Mouse (Mus musculus) spleen, postnatal 14 days (tissue): ENCODE measurements at regions not wholly inside any gene's neighbourhood (a gene's known extent, or its start where the extent isn't known, plus 50 kb on each side); places are given as distances from the start of the nearest gene placed in this dataset.
"Not testable (repeated sequence)": the region's sequence is repeated elsewhere in the genome, so short reads cannot be mapped to it uniquely, and the experiment has no call there.

Experiments
- DNase-seq, 2 experiments: peaks; one replicate each; pipeline ENCODE4 v3.0.0; 2021 to 2022; ENCODE audit warnings: low spot score in 2 of 2

DNA sequence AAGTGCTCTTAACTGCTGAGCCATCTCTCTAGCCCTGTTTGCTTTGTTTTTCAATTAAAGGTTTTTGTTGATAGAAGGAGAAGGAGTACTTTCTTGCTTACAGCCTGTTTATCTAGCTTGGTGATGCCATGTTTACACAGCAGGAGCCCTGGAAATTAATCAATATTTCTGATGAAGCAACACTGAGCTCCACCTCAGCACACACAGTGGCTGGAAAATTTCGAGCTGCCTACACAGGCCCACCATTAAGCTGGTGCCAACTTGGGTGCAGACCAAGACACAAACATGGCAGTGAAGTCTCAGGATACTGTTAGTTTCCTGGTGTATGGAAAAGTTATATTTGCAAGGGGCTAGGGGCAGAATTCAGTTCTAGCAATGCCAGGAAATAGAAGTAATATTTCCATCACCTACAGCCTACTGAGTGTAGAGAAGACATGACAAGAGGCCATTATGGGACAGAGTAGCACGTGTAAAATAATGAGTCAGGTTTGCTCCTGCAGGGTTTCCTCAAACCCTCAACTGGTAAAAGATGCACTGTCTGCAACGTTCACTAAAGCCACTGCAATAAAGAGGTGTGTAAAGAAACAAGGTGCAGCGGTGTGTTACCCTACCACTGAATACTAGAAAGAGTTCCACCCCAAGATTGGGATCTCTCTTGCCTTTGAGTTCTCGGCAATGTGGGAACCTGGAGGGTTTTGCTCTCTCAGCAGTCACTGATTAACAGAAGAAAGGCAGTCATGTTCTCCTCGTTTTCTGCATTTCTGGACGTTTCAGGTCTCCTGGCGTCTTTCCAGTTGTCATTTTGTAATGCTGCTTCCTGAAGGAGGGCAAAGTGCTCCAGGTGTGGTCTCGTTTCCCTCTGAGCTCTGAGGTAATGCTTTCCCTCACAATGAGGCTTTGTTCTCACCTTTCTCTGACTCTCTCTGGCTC lies 108.8 kb upstream of the Fhl2 start:
- DNase-seq = no peak

DNA sequence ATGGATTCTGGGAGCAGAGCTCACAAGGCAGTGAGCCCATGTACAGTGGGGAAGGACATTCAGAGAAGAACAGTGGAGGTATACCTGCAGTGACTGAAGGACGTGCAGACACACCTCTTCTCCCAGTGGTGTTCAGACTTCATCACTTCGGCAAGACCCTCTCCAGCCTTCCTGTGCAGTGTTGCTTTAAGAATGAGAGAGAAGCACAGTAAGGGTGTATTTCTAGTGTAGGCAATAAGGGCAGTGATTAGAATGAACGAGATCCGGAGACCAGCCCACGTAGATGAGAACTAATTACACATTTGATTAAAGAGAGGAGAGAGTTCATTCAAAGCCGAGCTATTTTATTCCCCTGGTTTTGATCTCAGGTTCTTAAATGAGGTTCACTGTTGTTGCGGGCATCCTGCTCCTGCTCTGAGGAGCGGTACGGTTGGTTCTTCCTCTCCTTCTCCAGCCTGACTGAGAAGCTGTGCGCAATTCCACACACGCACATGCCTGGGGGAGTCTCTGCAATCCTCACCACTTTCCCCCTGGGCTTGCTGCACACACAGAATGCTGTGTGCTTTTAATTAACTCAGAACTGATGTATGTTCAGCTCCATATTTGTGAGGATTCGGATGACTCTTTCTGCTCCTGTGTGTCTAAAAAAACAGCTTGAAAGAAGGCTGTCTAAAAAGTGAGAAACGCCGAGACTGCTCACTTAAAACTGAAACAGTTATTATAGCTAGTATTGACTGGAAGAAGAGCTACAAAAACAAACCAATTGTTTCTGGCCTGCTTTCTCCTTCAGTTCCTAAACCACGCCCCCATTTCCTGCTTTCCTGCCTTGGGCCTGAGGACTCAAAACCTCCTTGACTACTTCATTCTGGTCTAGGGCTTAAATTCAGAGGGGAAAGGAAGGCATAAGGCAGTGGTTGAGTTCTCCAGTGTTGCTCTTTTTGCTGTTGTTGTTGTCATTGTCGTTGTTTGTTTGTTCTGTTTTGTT lies 114.2 kb upstream of the Fhl2 start:
- DNase-seq = no peak

DNA sequence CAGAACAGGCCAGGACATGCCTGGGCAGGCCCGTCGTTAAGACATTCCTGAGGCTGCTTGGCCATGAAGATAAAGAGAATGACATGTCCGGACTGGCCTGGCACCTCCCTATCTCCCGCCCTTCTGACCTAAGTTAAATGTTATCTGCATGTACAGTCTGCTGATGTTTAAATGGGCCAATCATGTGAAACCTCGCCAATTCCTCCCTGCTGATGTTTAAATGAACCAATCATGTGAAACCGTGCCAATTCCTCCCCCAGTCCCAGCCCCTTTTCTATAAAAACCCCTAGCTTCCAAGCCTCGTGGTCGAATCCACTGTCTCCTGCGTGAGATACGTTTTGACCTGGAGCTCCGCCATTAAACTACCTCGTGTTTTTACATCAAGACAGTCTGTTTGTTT lies 119.5 kb upstream of the Fhl2 start:
- not testable (repeated sequence) for DNase-seq

DNA sequence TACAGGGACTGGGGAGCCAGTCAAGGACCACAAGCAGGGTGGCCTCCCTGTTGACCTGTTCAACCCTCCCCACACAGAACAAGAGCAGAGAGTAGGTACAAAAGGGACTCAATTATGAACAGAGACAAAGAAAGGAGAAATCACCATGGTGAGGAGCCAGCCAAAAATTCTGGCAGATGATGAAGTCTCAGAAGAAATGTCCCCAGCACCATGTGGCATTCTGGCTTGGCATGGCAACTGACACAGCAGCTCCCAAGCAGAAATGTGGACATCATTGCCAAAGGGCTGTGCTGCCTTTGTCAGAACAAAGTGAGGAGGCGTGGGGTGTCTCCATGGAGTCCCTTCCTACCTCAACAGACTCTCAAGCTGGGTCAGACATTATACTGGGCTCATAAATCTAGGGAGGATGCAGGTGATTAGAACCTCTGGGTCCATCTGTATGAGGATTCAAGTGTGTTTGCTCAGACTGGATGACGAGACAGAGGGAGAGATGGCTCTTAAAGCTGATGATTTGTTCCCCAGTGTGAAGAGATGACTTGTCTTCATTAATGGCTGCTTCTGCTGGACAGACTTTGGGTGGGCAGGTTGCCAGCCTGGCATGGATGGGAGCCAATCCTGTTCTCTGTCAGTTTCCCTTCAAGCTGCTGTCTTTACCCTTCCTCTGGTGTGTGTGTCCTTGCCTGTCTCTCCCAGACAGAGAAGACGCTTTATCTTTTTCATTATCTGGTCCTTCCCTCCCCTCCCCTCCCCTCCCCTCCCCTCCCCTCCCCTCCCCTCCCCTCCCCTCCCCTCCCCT lies 120.5 kb upstream of the Fhl2 start:
- DNase-seq = no peak

DNA sequence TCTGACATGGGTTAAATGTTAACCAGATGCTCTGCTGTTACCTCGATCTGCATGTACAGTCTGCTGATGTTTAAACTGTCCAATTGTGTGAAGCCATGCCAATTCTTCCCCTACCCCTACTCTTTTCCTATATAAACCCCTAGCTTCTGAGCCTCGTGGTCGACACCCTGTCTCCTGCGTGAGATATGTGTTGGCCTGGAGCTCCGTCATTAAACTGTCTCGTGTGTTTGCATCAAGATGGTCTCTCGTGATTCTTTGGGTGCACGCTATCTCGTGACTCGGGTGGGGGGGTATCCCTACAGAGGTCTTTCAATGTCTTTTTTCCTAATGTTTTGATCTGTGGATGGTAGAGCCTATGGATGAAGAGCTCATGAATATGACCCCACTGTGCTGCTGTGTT lies 110.9 kb upstream of the Nck2 start:
- not testable (repeated sequence) for DNase-seq

DNA sequence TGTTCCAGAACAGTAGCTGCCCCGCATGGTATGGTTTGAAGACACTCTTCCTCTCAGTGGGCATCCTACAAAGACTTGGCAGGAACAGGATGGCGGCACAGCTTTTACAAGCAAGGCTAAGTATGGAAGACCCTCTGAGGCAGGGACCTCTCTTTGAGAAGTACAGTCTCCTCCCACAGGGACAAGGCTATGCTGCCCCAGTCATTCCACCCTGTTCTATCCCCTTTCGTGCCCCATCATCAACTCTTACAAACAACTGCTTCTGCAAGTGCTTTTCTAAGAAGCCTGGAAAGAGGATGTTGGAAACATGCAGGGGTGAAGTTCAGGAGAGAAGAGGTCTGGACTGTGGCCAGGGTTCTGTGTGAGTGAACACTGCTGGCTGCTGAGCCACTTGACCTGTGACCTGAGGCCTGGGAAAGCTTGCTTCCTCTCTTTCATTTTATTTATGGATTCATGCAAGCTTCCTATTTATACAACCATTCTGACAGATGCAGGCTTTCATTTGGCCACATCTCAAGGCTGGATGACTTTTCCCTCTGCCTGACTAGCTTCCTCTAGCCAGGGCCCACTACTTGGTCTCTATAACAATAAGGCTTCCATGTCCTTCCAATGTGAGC lies 107.1 kb upstream of the Nck2 start:
- no peak for DNase-seq

DNA sequence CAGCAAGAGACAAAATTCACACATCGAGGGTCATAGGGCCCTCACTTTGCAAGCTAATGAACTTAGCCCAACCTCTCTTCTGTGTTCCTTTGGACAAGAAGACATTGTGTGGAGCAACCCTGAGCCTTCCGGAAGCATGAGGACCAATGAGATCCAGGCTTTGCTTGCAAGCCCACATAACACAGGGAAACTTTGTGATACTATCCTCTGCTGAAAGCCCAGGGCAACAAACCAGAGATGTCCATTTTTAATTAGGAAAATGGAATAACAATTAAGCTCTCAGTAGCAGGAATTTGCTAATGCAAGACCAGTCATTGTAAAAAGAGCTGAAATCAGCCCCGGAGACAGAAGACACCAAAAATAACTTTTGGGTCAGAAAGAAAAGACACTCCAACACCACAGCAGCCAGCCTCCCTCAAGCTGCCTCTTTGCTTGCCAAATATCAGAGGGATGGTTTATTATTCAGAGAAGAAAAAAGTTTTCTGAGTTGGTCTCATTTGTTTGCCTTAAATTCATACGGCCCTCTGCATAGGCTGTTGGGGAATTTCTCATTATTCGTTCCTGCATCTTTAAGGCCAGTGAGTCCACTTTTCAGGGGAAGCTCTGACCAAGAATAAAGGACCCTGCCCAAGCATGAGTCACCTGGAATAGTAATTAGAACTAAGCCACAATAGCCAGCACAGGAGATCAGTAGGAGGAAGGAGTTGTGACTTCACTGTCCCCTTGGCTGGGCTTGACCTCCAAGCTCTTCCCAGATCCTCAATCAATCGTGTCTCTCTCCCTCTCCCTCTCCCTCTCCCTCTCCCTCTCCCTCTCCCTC lies 106.1 kb upstream of the Nck2 start:
- no peak for DNase-seq

DNA sequence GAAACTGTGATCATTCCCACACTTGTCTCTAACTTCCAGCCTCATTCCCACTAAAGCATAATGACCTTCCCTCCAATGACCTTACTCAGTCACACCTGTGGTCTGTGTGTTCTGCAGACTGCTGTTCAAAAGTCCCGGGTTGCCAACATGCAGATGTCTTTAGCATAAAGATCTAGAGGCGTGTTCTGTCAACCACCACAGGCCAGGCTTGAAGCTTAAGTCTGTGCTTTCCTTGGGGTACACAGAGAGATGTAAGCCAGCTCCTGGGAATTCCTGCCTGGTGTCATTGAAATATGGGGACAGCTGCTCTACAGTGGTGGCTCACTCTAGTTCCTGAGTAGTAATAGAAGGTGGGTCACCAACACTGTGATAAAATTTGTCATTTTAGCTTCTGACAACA lies 101.5 kb upstream of the Nck2 start:
- no peak for DNase-seq

DNA sequence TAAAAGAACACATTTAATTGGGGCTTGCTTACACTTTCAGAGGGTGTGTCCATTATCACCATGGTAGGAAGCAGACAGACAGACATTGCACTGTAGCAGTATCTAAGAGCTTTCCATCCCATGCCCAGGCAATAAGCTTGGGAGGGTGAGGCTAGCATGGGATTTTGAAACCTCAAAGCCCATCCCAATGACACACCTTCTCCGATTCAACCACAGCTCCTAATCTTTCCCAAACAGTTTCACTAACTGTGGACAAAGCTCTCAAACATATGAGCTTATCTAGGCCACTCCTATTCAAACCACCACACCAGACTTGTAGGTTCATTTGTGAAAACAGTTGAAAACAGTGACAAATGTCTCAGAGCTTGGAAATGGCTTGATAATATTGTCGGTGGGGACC lies 101.0 kb upstream of the Nck2 start:
- no peak for DNase-seq

DNA sequence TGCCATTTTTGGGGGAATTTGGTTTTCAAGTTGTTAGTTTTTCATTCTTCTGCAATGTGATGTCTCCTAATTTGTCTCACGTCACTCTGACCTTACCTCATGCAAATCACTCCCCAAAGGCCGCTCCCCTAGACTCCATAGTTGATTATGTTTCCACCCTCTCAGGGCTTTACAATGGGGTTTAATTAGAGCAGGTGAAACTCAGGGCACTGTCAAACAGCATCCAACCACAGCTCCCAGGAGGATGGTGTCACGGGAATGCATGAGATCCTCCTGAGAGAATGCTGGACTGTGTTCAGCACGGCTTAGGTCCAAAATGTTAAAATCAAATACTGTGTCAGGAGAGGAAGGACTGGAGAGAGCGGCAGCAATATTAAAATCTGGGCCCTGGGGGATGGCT lies 100.4 kb upstream of the Nck2 start:
- DNase-seq = no peak

DNA sequence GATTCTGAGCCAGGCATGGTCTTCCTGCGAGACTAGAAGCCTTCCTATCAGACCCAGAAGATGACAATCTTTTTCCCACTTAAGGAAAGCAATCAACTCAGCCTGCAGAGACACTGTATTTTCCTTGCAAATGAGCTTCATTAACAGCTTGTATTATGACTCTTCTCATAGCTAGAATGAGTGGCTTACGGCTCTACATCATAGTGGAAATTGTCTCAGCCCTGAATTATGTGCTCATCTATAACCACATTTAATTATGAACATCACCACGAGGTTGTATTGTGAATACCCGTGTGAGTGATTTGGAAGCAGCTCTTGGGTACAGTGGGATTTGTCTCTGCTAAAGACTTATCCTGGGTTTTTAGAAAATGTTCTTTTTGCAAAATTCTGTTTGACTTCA lies 97.2 kb upstream of the Nck2 start:
- no peak for DNase-seq

DNA sequence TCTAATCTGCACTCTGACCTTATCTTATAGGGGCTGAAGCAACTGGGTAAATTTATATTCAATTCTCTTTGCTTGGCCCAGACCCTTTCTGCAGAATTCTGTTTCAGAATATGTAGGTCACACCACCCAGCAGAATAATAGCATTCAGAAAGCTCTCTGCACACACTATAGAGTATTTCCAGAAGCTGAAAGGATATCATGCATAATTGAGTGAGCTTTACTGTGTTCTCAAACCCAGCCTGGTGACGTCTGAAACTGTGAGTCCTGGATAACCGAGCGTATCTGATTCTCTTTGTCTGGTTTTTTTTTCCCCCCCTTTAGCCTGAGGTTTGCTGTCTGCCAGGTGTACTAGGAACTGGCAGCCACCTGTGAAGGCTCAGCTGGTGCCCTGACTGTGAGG lies 94.4 kb upstream of the Nck2 start:
- DNase-seq = no peak

DNA sequence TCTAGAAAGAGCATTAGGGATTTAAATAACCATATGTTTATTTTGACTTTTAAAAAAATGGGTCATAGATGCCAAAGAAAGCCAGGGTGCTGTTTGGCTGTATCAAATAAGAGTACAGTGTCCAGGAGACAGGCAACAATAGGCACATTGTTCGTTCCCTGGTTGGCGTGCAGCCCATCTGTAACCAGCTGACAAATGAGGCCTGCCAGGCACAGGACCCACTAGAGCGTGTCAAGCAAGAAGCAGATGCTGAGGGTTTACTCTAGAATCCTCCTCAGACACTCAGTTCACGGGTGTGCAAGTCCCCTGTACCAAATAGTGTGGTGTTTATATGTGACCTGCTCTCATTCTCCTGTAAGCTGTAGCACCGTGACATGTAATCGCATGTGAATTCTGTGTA lies 86.2 kb upstream of the Nck2 start:
- DNase-seq = peak; percentile 19 to 24

DNA sequence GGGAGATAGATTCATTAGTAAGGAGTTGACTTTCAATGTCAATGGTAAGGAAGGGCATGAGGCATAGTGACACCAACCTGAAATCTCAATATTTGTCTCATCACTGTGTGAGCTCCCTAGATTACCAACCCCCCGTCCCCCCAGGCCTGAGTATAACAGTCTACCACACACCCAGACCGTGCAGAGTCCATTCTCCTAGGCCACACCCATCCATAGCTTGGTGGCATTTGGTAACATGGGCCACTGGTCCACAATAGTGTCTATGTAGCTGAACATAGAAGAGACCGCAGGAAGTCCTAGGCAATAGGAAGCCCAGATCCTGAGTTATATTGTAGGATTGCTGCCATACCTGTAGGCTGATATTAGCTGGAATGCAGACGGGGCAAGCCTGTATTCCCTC lies 84.7 kb upstream of the Nck2 start:
- DNase-seq = no peak

DNA sequence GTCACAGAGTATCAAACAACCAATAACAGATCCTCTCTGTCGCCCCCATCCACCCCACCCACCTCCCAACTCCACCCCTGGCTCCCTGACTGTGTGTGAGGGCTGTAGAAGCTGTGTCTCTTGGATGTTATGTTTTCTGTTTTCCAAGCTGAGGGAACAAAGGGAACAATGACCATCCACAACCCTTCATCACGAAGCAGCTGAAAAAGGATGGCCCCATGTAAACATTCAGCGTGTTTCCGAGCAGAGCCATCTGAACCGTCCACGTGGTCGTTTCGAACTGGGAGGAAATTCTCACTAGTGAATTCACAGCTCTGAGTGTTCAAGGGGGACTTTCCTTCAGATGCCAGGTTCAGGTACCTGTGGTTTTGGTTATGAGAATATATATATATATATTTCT lies 84.1 kb upstream of the Nck2 start:
- no peak for DNase-seq

DNA sequence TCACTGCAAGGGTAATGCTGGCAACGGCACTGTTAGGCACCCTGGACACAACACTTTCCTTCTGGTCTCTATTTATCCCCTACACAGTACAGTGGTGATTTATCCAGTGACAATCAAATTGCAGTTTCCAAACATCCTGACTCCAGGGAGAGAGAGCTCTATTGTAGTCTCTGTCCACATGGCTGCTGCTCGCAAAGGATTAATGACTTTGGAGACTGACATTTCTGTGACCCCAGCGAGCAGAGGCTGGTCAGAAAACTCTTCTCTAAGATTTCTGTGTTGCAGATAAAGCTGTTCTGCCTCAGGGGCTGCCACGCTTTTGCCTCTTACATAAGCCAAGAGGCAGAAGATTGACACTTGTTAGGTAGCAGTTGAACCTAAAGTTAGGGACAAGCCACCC lies 83.6 kb upstream of the Nck2 start:
- DNase-seq = no peak

DNA sequence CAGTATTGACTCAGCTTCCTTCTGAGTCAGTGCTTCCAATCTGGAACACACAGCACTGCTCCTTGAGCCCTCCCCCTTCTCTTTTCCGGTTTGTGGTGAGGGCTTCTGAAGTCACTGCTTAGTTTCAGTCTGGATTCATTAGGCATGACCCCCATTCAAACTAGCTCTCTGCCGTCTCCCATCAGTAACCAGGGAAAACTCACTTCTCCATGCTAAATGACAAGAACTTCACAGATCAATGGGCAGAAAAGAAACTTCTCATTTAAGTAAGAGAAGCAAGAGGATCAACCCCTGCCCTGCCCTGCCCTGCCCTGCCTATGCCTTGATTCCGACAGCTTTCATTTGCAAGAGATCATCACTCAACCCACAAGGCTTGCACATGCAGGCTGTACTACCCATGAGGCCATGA lies 82.9 kb upstream of the Nck2 start:
- no peak for DNase-seq

DNA sequence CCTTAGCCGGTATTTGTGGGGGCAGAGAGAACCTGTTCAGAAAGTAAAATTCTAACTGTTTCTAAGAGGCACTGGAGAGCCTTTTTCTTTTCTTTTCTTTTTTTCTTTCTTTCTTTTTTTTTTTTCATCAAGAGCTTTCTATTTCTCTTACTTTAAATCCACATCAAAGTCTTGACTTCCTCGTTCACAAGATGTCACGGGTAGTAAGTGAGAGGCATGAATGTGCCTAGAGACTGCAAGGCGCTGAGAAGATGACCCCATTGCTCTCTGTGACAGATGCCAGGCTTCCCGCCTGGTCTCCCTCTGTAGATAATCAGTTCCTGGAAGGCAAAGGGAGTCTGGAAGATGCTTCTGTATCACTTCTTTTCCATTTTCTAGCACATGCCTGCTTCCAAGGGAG lies 82.2 kb upstream of the Nck2 start:
- no peak for DNase-seq

DNA sequence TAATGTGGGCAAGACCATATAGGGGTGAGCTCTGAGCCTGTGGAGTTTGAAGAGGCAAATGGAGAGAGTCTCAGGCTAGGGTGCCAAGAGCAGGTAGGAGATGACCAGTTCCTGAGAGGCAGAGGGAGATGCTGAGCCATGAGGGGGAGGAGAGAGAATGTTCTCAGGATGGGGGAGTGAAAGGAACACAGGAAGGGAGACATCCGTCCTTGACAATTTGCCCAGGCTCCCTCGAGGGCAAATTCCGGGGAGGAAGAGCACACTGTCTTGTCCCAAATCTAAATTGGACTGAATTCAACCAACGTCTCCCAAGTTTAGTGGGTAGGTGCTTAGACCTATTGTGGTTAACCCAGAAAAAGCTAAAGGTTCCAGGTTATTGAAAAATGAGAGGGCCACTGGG lies 81.2 kb upstream of the Nck2 start:
- DNase-seq = no peak

DNA sequence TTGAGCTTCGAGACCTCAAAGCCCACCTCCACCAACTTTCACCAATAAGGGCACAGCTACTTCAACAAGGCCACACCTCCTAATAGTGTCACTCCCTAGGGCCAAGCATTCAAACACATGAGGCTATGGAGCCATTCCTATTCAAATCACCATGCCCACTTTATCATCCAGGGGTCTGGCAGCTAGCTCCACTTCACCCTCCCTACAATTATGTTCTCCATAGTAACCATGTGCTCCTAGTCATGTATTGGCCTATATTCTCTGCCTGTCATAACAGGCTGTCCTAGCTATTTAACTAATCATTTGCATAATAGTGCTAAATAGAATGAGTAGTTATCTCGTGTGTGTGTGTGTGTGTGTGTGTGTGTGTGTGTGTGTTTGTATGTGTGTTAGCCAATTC lies 77.9 kb upstream of the Nck2 start:
- no peak for DNase-seq
